Mouse (Mus musculus) c-Kit-negative CD71-positive TER-119-positive erythroid progenitor cells, embryonic 14.5 days (primary cell): Measurements from ENCODE around the gene Synm.

Experiments
- DNase-seq: peaks from one replicate; pipeline ENCODE4 v3.0.0-alpha.2; 2013; ENCODE audit warnings: low read depth, low spot score

Synm gene

DNA sequence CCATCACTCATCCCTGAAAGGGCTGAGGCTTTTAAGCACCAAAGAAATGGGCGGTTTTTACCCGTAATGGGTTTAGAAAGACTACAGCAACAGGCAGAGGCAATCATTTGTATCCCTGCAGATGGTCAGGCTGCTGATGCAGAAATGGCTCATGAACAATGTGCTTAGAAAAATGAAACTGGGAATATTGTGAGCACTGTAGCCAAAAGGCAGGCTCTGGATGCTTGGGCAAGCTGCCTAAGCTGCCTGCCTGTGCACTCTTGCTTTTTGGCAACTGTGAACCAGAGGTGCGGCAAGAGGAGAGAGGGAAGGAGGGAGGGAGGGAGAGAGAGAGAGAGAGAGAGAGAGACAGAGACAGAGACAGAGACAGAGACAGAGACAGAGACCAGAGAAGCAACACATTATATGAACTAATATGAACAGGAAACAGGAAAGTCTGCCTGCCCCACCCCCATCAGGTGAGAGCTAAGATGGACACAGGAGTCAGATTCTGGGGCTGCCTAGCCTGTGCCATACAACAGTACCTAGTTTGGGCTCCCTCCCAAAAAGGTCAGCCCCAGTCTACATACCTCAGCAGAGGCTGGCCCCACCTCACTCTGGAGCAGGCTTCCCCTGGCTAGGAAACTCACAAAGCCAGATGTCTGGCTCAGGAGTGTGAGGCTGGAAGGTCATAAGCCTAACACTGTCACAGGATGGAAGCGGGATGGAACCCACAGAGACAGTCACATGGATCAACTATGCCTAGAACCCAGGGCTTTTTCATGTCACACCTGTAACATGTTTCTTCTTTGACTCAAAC lies 9.9 kb downstream of the Synm start:
- DNase-seq = no peak

DNA sequence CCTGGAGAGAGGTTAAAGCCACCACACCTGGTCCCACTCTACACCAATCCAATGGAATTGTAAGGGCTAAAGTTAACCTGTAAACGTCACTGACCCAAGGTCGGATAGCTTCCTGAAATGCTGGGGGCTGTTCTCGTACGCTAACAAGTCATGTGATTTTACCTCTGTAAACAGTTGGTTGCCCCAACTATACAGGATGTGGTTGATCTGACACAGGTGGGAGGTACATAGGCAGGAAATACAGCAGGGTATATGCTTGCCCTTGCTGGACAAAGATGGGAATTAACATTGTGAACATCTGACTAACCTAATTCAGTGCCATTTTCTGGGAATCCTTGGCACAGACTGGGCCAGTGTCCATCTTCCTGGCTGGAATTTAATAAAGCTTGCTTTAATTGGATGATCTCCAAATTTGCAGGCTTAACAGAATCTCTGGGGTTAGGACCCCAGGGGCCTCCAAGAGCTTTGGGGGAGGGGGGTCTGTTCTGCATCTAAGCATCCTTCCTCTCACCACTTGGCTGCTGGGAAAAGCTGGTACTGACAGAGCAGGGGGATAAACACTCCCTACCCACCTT lies 11.7 kb downstream of the Synm start:
- no peak for DNase-seq

DNA sequence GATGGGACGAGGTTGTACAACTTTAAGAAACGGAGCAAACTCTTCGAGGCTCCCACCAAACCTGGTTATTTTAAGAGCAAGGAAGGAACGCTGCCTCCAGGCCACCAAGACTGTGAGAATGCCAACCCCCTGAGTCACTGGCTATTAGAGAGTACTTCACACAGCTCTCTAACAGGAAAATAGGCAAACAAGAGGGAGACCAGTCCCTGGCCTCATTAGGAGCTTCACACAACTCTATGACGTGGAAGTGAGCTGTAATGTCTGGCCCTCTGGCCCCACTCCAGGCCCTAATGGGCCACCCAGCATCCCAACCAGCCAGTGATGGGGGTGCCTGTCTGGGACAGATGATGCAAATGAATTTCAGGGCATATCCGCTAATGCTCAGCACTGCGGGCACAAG lies 17.8 kb downstream of the Synm start:
- no peak for DNase-seq

DNA sequence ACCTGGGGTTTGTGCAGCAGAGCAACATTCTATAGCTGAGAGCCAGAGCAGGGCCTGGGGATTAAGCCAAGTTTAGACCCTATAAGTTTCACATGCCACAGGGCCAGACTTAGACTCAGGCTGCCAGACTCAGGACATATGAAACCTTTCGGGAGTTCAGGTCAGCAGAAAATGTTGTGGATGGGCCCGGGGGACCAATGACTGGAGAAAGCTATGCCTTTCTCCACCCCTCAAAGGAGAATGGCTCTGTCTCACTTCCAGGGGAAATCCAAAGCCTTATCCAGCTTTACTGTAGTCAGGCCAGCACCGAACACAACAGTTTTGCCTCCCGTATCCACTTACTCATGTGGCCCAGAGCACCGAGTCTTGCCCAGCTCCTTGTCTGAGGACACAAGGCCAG lies 18.7 kb downstream of the Synm start:
- DNase-seq = no peak

DNA sequence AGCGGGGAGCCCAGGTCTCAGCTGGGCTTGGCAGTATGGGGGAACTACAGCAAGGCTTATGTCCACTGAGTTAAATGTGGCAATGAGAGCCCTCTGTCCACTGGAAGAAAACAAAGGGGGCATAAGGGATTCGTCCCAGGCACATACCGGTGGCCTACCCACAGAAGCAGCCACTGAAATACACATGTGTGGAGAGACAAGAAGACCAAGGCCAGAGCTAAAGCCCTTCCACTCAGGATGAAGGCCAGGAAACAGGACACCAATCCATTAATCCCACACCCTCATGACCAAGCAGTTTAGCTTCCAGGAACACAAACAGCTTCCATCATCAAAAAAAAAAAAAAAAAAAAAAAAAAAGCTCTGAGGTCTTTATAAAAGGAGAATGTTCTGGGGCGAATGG lies 19.2 kb downstream of the Synm start:
- no peak for DNase-seq

DNA sequence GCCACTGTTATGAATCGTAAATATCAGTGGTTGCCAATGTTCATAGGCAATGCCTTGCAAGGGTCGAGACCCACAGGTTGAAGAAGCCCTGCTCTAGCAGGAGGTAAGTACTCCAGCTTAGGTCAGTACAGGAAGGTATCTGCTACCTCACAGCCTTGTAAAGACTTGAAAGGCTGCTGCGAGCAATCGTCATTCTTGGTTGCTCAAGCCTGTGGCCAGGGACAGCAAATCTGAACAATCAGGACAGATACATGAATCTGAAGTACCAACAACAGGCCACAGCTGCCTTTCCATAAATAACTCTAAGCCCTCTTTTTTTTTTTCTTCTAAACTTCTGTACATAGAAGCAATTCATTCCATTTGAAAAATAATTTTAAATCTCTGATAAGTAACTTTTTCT lies 27.3 kb downstream of the Synm start:
- DNase-seq = no peak

DNA sequence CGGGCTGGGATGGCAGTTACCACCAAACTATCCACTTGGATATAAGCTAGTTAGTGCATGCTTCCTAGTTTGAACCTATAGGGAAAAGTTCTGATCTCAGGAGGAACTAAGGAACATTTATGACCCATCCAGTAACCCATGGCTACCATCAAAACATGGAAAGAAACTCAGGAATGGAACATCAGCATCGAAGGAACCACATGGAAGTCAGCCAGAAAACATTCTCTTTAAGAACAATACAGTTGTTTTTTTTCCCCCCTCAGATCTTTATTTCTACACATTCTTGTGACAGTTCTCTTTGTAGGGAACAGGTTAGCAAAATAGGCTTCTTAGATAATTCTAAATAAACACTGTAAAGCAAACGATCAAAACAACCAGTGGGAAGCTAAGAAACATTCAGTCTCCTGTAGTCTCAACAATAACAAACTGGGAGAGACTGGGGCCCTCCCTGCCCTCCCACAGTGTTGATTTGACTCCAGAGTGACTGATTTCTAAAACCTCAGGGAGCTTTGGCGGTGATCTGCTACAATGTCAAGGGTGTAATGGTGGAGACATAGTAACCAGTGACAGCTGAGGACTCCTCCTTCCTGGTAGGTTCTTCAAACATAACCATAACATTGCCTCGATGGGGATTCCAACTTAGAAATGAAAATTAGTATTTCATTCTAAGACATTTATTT lies 29.0 kb downstream of the Synm start:
- no peak for DNase-seq

DNA sequence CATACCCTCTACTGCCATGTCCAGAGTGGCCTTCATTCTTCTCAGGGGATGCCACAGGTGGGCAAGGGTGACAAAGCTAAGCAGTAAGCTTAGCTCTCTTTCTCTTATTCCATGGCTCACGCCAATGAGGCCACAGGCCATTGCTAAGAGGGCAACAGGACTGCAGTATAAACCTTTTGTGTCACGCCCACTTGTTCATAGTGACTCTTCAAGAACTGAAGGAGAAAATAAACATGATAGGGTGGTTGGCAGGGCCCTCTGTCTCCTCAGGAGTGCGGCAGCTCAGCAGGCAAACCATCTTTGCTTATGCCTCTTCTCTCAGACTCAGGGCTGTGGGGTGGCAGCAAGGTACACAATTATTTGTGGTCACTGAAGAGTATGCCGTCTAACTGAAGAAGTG lies 30.7 kb downstream of the Synm start:
- no peak for DNase-seq

DNA sequence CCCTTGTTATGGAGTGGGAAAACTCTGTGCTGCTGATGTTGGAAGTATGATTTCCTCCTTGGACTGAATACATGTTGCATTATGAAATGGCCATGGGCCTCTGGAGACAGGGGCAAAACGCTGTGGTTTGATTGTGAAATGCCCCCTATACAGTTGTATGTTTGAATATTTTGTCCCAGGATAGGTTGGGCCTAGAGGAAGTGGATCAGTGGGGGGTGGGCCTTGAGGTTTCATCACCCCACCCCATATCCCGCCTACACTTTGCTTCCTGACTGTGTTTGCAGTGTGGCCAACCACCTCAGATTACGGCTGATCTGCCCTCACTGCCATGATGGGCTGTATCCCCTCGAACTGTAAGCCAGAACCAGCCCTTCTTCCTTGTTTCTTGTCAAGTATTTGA lies 31.3 kb downstream of the Synm start:
- no peak for DNase-seq

DNA sequence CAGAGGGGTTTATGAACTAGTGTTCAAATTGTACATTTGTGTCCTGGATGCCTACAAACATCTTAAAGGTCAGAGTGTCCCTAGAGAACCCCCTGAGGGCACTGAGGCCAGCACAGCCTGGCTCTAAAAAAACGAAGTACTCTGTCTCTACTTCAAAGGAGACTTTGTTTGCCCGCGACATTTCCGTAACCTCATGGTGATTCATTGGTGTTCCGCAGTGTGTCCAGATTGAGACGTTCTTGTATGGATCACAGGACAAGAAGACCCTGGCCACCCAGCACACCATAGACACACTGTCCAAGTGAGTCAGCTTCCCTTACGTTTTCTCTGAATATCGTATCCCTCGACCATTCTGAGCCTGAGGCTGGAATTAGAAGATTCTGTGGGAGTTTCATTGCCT lies 34.5 kb downstream of the Synm start:
- no peak for DNase-seq

DNA sequence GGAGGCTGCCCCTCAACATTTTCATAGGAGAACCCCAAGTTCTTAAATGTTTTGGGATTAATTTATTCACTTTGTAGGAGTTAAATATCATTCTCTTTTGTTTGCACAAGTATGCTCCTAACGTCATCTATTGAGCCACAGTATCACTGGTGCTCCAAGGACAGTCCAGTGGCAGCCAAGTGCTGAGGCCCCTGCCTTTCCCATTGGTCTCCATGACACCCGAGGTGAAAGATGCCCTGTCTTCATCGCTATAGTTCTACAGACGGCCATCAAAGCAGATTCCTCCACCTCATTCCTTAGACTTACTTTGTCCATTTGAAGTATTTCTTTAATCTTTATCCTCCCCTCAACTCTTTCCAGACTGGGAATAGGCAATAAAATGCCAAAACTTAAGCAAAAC lies 35.0 kb downstream of the Synm start:
- DNase-seq = no peak

DNA sequence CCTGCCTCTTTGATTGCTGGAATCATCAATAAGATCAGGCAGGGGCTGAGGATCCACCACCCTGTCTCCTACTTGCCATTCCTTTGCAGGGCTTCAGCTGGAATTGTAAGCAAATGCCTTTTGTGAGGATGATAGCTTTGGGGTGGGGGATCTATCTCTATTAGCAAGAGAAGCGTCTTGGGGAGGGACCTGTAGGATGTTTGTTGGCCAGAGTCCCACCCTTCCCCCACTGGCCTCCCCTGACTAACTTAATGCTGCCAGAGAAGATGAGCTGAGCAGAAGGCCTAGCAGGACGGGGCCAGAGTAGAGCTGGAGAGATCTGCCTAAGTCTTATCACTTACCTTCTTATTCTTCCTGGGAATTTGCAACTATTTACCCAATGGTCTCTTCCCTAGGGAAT lies 37.4 kb downstream of the Synm start:
- no peak for DNase-seq

DNA sequence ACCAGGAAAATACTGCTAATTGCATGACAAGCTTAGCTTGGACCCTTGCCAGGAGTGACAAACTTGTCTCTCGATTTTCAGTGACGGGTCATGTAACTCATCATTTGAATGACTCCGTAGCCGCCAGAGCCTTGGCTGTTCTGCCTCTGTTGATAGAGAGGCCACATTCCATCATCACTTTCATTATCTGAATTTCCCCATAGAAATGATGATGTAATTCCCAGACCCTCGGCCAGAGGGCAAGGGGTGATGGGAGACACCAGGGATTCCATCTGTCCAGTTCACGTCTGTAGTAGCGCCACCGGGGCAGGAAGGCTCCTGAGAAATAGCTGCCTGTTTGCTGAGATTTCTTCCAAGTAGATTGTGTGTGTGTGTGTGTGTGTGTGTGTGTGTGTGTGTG lies 40.7 kb downstream of the Synm start:
- no peak for DNase-seq

DNA sequence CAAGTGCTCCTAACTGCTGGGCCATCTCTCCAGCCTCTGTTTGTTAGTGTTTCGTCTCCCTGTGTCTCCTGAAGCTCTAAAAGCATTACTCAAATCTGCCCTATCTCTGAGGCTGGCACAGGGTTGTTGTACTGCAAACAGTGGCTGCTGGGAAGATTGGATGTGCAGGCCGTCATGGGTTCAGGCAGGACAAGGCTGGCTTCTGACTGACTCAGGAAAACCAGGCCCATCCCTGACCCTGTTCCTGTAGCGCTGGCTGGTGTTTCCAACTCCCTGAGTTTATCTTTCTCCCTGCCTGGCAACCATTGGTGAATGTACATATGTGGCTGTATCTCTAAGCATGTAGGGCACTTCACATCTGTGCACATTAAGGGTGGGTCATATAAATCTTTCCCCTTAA lies 42.0 kb downstream of the Synm start:
- DNase-seq = no peak

DNA sequence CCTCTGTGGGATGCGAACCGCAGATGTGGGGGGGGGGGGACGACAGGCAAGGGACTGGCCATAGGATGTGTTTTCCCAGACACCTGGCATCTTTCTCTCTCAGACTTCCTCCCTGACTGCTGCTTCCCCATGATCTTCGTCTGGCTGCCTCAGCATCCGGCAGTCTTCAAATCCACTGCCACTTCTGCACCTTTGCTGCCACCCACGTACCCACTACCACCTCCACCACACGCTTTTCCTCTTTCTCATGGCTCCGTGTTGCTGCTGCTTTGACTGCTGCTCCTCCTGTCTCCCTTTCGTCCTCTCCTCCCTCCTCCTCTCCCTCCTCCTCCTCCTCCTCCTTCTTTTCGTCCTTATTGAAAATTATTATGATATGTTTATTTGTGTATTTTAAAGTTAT lies 42.6 kb downstream of the Synm start:
- no peak for DNase-seq

DNA sequence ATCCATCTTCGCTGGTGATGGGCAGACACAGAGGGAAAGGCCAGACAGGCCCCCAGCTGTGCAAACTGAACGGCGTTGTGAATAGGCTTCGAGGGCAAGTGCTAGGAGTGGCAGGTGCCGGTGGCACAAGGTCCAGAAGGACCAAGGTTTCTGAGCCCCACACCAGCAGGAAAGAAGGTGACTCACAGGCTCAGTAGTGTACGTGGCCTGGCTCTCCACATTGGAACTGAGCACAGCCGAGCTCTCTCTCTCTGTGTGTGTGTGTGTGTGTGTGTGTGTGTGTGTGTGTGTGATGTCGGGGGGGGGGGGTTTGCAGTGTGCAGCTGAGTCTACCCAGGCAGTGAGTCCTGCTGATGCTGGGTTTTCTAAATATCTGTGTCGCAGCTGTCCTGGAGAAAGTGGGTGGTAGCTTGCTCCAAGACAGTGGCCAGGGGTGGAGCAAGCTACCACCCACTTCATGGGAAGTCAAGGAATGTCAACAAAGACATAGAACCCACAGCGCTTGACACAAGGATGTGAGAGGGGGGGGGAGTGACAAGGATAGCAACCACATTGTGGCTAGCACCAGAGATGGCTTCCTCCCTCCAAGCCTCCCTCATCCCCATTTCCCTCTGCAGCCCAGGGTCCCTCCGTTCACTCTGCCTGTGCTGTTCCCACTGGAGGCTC lies 43.2 kb downstream of the Synm start:
- no peak for DNase-seq

DNA sequence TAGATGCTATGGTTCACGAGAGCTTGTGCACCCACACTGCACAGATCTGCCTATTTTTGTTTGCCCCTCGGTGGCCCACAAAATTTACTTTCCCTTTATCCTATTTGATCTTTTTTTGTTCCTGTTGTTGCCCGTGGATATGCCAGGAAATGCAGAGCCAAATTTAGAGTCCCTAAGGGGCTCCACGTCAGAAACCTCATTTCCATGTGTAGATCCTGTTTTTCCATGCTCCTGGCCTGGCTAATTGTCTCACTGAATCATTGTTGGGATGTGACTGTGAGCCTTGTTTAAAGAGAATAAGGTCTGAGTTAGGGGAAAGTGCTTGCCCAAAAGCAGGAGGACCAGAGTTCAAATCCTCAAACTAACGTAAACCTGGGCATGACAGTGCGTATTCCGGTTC lies 44.4 kb downstream of the Synm start:
- DNase-seq = no peak

DNA sequence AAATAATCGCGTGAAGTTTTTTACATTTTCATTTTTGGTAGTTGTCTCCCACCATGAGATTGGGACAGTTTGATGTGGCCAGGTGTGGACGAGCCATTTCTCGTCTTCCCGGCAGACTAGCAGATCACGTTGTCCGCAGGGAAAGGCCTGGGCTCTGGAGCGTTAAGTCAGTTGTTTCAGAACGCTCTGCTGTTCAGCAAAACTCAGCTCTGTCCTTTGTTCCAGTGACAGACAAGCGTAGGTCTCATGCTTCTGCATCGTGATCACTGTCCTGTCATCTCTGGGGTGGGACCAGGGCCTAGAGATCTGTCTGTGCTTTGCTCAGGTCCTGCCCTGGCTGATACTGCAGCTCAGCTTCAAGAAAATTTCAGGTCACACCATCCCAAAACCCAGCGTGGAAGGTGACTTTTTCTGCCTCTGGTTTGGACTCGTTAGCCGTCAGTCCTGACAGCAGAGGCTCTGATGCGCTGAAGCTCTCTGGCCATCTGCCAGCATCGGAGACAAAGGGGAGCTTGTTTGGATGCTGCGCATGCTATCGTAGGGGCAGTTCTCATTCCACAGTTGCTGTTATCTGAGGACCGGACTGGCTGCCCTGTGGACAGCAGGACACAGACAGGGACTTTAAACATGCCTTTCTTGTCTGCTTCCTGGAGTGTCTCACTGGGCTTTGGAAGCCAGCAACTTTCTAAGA lies 45.6 kb downstream of the Synm start:
- DNase-seq = no peak

DNA sequence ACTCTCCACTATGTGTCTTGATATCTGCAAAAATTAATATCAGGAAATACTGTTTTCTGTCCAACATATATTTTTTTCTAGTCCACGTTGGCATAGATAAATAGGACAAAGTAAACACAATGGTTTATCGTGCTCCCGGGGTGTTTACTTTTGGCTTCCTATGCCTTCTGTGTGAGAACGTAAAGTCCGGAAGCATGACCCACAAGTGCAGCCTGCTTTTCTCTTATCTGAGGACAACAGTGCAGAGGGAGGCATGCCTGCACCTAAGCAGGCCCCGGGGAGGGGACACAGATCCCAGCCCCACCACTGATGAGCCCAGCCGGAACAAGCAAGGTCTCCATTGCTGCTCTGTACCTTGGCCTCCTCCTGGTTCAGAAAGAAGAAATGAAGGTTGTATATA lies 49.3 kb downstream of the Synm start:
- DNase-seq = no peak

DNA sequence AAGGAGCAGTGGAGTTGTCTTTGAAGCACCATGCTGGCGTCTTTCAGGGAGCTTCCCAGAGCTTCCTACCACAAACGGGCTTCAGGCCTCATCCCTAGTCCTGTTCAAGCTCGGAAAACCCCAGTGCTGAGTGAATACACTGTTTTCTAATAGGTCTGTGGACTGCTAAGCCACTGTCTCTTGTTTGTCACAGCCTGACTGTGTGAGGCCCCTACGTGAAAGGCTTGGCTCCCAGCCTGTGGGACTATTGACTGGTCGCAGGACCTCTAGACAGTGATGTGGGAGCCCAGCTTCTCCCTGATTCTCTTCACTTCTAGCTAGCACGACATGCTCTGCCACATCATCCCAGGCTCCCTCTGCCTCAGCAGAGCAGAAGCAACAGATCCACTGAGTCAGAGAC lies 51.4 kb downstream of the Synm start:
- no peak for DNase-seq

DNA sequence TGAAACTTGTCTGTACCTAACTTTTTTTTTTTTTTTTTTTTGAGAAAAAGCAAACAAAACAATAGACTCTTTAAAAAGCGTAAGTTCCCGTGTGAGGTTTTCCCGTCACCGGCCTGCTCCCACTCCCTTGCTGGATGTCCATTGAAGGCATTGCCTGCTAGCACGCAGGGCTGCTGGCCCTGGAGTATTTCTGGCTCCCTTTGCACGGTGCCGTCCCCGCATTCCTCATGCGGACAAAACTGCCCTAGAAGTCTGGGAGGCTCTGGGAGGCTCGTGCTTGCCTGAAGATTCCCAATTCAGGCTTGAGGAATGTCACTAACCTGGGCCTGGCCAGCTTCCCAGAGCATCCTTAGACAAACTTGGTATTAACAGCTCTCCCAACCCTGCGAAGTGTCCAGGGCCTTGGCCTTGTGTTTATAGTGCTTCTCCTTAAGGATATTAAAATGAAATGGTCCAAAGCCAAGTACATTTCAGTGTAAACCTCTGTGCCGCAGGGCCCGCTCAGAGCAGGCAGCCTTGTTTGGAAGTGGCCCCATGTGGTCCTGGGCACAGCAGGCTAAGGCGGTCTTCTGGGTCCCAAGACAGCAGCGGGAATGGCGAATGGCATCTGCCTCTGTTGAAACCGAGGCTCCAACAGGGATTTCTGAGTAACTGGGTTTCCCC lies 58.2 kb downstream of the Synm start:
- DNase-seq = no peak

DNA sequence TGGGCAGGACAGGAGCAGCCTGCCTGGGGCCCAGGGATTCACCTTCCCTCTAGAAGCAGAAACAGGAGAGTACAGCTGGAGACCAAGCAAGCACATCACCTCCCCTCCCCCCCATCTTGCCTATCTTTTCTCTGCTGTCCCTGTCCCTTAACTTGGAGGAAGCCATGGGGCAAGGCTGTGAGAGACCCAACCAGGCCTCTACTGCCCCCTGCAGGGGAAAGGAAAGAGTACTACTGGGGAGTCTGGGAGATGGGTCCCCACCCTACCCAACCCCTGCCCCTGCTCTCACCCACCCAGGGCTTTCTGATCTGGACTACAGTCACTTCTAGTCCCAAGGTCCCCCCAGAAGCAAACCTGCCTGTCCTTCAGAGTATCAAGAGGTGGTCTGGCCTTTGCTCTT lies 58.7 kb downstream of the Synm start:
- peak; percentile 1 for DNase-seq
